Mouse (Mus musculus): ENCODE results near the gene Calhm2.

GRCm38 (mm10) chr19:47153767-47154166 is 15.7 kb upstream of the Calhm2 start:
- TF ChIP-seq POLR2A (IDR thresholded peaks at IDR 0.05; ENCODE audit: insufficient read depth, low read depth, low read length), result no peak
- no peak for TF ChIP-seq CTCF (IDR thresholded peaks at IDR 0.05; ENCODE audit: insufficient read depth, low read depth, low read length)
